Mouse (Mus musculus) heart, adult 18-20 months (tissue): ENCODE measurements around the gene Pnpla1. TPM values are rescaled to one million over a fixed set of nuclear protein-coding genes. Genes with fewer than 3 reads are reported as not detected.

ENCODE experiments used
- DNase-seq, 2 experiments: peaks; one replicate each; pipeline ENCODE4 v3.0.0; 2021 to 2022; ENCODE audit warnings: mixed read lengths in 1 of 2
- total RNA-seq, 2 experiments: library from RNA; stranded (reverse); gene quantifications; 2 replicates each; pipeline ENCODE4 v1.2.3; 2021

Gene Pnpla1
- total RNA-seq, 2 experiments from 2014 or later: not detected

DNA sequence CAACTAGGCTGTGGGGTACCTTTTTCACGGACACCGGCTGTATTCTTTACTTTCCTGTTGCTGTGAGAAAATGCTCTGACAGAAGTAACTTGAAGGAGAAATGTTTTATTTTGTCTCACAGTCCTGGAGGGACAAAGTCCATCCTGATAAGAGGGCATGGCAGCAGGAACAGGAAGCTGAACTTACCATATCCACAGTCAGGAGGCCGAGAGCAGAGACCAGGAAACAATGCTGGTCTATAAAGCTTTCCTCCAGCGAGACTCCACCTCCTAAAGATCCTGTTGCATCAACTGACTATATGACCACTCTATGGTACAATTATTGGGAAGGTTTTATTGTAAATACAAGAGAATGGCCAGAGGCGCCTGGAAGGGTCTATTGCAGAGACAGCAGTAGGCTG is 14.5 kb upstream of the Pnpla1 start:
- DNase-seq: no peak

DNA sequence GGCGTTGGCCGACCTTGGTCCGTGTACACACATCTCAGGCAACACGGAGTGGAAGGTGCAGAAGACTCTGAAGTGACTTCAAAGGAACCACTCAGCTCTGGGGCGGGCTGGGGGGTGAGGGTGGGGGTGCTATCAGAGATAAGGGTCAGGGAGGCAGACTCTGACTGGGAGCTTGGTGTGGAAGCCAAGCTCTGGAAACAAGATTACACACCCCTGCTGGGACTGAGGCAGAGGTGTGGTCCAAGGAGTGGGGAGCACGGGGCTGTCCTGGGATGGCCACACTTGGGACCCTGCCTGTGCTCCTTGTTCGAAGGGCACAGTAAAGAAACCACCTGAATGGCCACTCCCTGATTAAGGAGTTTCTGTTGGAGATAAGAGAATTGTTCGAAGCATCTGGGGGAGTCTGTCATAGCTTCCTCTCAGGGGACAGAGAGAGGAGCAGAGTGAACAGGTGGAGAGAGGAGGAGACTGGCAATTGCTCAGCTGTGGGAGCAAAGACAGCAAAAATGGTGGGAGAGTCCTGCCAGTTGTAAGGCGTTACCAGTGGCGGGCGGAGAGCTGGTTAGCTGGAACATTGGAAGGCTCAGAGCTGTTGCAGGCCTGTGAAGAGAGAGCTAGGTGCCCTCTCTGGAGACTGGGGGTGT is 11.1 kb upstream of the Pnpla1 start:
- no peak for DNase-seq

DNA sequence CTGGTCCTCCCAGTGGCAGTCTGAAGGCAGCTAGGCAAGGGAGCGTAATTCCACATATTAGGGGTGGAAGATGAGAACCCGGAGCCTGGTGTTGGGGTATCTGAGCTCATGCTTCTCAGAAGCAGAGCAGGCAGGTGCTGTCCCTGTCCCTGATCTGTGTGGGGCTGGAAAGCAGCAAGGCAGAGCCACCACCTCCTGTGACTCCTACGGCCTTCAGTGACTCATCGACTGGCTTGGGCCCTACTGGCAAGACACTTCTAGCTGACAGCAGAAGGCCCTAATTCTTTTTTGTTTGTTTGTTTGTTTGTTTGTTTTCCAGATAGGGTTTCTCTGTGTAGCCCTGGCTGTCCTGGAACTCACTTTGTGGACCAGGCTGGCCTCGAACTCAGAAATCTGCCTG is 7.7 kb upstream of the Pnpla1 start:
- DNase-seq: no peak

DNA sequence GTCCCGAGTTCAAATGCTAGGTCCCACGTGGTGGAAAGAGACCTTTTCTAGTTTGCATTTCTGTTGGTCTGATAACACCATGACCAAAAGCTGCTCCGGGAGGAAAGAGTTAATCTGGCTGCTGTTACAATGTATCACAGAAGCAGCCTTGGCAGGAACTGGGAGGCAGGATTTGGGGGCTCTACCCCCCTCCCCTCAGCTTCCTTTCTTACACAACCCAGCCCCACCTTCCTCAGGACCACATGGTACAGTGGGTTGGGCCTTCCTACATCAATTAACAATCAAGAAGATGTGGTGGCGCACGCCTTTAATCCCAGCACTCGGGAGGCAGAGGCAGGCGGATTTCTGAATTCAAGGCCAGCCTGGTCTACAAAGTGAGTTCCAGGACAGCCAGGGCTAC is 3.8 kb upstream of the Pnpla1 start:
- DNase-seq: no peak

DNA sequence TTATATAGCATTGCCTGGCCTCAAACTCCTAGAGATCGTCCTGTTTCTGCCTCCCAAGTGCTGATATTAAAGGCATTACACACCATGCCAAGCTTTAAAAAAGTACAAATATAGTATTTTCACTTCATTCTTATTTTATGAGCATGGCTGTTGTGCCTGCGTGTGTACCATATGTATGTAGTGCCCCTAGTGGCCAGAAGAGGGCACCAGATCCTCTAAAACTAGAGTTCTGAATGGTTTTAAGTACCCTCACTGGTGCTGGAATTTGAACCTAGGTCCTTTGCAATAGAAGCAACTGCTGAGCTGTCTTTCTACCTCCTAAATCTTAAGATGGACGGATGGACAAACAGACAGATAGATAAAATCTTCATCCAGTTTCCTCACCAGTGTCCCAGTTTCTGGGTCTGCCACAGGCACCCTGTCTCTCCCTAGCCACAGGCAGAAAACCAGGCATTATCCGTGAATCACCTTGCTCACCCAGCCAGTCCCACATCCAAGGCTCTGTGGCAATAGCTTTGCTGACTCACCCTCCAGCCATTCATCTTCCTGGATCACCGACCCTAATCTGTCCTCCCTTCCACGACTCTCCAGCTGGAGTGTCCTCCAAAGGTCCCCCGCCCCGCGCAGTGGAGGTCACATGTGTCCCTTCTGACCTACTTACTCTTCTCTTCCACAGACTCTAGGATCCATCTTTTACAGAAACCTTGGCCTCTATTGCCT is 2.9 kb upstream of the Pnpla1 start:
- peak; percentile 16 to 26 for DNase-seq

DNA sequence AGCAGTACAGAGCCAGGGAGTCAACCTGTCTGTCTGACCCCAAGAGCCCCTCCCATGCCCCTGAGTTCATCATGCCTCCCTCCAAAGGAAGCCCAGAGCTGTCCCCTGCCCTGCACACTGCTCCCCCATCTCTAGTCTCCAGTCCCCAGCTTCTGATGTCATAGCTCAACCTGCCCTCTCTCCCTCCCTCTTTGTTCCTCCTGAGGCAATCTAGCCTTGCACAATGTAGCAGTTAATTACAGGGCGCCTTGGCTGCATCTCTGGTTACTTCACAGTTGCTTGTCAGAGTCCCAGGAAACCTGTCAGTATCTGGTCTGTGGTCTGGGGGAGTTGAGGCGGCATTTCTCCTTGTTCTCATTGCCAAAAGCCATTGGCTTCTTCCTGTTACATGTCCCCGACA is 2.2 kb upstream of the Pnpla1 start:
- DNase-seq: no peak

DNA sequence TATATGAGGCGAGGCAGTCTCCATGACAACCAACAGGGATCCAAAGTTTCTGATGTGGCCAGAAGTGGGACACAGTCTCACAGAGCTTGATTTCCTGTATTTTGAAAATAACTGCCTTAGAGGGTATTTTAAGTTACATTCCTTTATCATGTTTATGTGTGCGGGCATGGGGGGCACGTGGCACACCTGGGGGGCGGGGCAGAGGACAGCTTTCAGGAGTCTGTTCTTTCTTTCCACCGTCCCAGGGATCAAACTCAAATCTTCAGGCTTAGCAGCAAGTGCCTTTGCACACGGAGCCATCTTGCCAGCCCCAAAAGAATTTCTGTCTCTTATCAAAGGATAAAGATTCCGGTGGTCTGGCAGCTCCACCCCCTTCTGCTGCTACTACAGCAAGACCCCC is 5.7 kb downstream of the Pnpla1 start:
- DNase-seq: no peak

DNA sequence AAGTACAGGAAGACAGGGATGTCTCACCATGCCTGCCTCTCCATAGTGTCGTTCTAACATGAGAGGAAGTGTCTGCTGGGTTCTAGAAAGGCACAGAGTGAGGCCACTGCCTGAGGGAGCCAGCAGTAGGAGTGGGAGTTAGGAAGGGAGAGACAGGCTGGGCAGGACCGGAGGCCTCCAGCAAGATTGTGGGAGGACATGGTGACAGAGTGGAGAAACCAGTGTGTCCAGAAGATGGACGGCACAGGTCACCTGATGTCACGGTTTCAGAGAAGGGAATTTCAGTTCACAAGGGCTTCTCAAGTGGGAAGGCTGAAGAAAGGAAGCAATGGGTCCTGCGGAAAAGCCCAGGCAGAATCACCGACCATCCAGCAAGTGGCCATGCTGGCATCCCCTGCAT is 6.3 kb downstream of the Pnpla1 start:
- DNase-seq: no peak

DNA sequence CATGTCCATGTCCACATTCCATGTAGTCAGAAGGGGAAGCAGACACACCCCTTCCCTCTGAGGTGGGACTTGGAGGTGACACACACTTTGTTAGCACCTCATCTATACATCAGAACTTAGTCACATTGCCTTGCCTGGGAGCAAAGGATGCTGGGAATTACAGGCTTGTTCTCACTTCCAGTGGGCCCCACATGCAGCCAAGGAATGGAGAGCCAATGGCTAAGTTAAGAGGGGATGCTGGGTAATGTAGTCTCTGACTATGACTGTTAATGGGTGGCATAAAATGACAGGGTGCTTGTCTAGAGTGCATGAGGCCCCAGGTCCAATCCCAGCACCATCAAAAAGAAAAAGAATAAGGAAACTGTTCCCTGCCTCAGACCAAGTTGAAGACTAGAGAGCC is 8.7 kb downstream of the Pnpla1 start:
- DNase-seq: no peak

DNA sequence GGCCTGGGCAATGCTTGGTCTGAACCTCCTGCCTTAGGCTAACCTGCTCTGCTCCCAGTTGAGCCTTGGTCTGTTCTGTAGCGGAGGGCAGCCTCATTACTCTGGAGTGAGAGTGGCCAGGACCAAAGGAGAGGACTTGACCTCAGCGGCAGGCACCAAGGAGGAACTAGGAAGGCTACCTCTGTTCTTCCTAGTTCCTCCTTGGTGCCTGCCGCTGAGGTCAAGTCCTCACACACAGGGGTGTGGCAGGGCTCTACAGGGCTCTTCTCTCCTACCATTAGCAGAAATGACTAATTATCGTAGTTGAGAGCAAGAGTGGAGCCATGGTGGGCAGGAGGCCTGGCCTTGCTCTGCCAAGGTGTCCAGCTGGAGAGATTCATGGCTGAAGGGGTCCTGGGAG is 9.2 kb downstream of the Pnpla1 start:
- DNase-seq: no peak

DNA sequence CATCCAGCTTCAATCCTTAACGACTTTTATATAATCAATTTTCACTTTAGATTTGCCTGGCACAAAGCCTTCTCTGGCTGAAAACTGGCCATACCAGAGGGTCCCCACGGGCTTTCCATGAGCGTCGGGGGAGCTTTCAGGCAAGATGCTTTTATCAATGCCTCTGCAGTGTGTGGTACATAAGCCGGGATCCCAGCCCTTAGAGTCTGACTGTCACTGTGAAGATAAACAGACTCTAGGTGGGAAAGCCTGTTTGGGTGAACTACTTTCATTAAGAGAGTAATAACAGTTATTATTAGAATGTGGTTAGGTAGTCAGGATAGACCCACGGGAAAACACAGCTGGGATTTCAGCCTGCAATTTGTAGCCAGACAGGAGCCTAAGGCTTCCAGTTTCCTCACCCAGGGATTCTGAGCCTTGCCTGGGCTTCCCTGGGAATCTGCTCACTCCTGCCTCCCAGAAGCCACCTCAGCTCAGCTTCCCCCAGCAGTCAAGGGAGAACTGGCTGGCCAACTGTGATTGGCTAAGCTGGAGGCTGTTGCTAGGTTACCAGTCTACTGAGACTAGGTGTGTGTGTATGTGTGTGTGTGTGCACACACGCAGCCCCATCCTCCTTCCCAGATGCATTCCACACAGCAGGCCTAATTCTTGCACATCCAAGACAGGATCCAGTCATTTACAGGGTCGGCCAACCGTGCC is 11.3 kb downstream of the Pnpla1 start:
- no peak for DNase-seq

DNA sequence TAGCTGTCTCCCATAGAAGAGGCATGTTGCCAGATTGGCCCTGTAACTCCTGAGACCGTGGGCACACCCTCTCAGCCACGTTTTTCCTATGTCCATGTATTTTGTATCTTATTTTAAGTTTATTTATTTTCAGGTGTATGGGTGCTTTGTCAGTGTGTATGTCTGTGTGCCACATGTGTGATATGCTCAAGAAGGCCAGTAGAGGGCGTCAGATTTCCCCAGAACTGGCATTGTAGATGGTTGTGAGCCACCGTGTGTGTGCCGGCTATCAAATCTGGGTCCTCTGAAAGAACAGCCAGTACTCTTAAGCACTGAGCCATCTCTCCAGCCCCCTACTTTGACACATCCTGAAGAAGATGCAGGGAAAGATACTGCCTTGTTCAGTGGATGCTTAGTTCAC is 12.2 kb downstream of the Pnpla1 start:
- DNase-seq: no peak

DNA sequence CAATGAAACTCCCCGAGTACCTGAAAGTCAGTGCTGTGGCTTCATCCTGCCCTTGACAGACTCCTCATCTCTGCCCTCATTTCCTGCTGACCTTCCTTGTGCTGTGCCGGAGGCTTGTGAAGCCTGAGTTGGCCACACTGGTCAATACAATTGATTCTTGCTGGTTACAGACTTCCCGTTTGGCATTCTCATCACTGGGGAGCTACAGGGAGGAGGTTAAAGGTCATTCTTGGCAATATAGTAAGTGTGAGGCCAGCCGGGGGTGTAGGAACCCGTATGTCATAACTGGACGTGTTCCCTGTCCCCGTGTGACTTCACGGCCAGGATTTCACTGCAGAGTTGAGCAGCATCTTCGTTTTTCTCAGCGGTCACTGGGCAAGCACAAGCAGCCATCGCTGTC is 13.6 kb downstream of the Pnpla1 start:
- no peak for DNase-seq

DNA sequence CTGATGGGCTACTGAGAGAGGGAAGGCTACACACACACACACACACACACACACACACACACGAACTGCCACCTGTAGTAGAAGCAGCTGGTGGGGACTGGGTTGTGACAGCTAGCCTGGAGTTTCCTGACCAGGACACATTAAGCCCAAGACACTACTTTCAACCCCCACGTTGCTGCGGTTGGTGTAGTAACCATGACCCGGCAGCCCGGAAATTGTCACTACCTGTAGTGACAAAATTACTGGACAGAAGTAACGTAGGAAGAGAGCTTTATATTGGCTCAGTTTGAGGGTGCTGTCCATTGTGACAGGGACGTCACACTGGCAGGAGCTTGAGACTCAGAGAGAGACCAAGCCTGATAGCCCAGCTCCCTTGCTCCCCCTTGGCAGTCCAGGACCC is 14.1 kb downstream of the Pnpla1 start:
- no peak for DNase-seq

DNA sequence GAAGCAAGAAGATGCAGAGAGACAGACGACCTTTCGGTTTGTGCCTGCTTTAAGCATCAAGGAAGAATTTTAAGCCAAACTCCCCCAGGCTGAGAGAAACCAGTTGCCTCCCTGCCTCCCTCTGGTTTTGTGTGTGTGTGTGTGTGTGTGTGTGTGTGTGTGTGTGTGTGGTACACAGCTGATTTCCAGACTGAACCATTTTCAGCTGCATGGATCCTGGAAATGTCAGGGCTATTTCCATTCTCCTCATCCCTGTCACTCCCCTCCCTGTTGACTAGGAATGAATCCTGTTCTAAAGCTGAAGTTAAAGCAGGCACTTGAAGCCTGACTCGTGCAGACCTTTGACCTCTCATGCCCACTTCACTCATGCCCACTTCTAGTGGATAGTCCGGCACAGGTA is 16.0 kb downstream of the Pnpla1 start:
- DNase-seq: no peak

DNA sequence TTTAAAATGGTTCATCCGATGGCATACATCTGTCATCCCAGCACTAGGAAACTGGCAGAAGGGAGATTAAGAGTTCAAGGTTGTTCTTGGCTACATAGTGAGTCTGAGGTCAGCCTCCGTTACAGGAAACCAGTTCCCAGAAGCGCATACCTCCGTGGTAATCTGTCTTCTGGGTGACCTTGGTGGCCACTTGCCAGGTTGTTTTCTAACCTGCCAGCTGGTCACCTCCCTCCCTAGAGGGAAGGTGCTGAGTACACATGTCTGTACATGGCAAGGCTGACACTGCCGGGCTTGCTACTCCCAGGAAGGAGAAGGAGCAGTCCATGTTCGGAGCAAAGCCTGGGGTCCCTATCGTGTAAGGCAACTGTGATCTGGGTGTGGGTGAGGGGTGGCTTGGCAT is 16.6 kb downstream of the Pnpla1 start:
- peak; percentile 61 to 81 for DNase-seq

DNA sequence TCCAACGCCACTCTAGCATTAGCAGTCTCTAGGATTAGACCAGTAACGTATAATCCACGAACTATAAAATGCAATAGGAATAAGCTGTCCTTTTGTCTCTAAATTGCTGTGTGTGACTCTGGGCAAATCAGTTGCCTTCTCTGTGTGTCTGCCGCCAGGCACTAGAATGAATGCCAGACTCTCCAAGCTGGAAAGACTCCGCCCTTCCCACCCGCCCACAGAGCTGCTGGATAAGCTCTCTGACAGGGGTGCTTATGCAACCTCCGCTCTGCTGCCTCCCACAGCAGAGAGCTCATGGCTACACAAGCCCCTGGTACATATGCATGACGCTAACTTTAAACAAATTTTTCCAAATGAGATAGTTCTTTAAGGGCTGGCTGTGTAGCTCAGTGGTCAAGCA is 17.1 kb downstream of the Pnpla1 start:
- DNase-seq: peak; percentile 69 to 77

DNA sequence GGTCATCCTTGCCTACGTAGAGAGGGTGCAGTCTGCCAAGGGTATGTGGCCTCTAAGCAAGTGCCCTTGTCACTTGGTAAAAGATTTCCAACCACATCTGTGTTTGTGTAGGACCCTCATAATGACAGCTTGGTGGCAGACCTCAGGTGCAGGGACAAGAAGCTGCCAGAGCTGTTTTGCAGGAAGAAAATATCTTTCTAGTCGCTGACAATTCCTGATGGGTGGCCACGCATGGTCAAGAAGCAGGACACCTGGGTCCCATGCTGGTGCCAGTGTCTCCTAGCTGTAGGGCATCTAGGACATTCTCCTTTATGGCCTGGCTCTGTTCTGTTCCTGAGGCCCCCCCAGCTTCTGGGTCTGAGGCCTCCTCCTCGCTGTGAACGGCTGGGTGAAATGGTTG is 18.1 kb downstream of the Pnpla1 start:
- DNase-seq: no peak

DNA sequence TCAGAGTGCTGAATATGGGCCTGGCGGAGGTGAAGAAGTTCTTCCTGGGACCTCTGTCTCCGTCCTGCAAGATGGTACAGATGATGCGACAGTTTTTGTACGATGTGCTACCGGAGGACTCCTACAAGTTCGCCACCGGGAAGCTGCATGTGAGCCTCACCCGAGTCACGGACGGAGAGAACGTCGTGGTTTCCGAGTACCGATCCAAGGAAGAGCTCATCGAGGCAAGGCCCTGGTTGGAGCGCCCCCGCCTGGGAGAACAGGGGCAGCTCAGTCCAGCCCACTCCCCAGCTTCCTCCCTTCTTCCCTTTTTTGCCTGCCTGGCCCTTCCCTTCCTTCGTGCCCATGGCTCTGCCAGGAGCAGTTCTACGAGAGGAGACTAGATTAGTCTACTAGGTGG is 18.6 kb downstream of the Pnpla1 start:
- DNase-seq: no peak

DNA sequence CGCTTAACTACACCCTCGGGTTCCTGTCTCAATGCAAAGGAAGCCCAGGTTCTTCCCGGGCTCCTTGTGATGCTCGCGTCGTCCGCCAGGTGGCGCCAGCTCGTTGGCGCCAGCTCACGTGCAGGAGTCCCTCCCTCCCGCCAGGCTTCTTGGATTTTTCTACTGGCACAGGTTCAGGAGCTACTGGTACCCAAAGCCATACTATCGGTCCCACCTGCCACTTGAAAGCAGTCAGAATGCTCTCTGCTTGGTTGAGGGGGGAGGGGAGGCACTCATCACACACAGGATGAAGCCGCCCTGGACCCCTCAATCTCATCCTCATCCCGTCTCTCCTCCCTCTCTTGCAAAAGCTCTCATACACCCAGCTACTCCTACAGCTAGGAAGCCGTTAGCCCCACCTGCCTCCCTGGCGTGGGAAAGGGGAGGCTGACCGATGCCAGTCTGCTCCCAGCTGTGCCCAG is 21.8 kb downstream of the Pnpla1 start:
- peak; percentile 65 to 82 for DNase-seq

DNA sequence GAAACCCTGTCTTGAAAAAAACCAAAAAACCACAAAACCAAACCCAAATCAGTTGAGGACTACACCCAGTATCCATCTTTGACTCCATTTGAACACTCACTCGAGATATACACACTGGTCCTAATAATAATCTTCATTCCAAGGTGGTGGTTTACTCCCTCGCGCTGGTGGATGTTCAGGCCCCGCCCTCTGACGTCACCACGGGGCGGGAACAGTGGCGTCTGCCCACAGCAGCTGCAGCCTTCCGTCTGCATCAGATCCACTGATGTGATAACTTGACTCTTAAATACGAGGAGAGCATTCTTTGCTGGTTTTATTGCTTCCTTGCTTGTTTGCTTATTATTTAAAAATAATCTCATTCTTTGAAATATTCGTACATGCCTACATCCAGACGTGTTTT is 24.1 kb downstream of the Pnpla1 start:
- peak; percentile 74 for DNase-seq

DNA sequence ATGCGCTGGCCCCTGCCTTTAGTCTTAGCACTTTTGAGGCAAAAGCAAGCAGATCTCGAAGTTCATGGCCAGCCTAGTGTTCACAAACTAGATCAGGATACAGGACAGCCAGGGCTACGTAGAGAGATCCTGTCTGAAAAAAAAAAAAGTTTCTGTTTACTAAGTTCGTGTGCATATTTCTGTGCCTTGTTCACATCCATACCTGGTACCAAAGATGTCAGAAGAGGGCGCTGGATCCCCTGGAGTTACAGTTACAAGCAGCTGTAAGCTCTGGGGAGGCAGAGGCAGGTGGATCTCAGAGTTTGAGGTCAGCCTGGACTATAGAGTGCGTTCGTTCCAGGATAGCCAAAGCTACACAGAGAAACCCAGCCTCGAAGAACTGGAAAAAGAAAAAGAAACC is 24.6 kb downstream of the Pnpla1 start:
- peak in 1 of 2 experiments; percentile 32 for DNase-seq

DNA sequence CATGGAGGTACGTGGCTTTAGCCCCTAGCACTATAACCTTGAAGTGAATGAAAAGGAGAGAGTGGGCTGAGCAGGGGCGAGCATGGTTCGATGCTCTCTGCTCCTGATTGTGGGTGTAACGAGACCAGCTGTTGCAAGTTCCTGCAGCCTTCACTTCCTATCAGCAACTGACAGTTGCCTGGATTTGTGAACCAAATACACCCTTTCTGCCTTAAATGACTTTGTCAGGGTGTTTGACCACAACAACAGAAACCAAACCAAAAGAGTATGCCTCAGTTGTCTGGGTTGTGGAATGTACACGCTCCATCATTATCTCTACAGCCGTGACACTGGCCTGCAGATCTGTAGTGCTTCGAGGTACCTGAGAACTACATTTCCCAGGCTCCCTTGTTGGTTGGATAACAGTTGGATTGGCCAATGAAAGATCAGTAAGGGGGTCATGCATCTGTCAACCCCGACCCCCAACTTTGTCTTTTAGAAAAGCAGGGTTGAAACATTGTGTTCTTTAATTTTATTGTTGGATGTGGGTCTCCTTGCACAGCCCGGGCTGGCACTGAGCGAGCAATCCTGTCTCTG is 25.8 kb downstream of the Pnpla1 start:
- no peak for DNase-seq
